Mouse (Mus musculus) leukemia stem cell, adult 10-12 weeks (primary cell): ENCODE measurements around the gene Olfr1094. TPM values are rescaled to one million over a fixed set of nuclear protein-coding genes. Genes with fewer than 3 reads are reported as not detected.

Experiments
- polyA plus RNA-seq: library from polyadenylated mRNA; stranded (reverse); fragments of >175 nt; gene quantifications from 2 replicates; pipeline ENCODE4 v1.2.3, GENCODE M21; 2012; ENCODE audit warnings: low replicate concordance

Gene Olfr1094
- polyA plus RNA-seq: not detected in 2 replicates

GRCm38 (mm10) chr2:86824363-86824762 lies at the start of gene Olfr1094:
Olfr1094 (plus strand) TSS chr2:86824663.

DNA sequence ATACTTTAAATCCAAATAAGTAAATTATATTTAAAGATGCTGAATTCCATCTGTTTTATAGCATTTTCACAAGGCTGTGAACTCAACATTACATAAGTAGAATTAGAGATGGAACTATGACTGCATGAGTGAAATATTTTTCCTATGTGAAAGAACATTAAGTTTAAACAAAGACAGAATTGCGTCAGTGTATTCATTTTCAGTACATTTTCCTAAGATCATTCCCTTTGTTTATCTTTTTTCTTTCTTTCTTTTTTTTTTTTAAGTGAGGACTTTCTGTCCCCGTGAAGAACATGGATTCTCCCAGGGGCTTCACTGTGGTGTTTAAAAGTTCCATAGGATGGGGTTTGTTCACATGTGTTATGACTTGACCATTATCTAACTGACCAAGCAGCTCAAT lies 42.3 kb upstream of the Olfr1094 start, which contains the start of gene Olfr1093:
Gene Olfr1093 (plus strand): TSS at position 301 of the 400 bp plus-strand sequence.

GRCm38 (mm10) chr2:86809918-86810317 lies 14.5 kb upstream of the Olfr1094 start, which contains the start of gene Olfr141:
Olfr141 (minus strand) TSS chr2:86810018.

DNA sequence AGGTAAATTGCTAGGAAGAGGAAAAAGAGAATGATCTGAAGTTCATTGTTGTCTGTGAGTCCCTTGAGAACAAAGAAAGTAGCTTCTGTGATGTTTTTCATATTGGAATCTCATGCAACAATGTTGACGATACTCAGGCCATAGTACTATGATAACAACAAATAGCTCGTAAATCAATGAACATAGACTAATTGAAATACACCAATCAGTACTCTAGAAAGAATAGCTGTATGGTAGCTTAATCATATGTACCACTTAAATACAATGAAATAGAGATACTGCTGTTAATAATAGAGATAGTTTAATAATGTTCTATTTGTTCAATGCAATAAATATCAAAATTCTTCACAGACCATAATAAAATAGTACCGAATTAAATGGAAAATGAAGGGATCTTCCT lies 27.1 kb downstream of the Olfr1094 start, which contains the start of gene Olfr1095:
Gene Olfr1095 (minus strand): TSS at position 101 of the 400 bp plus-strand sequence.

DNA sequence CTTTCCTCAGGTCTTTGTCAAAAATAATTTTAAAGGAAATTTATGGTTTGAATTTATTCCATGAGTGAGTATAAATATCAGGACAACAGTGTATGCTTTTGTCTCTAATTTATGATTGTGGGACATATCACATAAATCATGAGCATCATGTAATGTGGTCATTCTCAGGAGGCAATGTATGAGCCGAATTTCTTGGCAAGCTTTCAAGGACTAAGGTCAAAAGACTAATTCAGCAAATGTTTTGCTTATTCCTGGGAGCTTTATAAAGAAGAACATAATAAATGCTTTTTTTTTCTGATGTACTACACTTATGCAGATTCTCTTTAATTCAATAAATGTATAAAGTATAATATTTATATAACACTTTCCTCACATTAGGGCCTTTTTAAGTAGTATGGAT lies 50.2 kb downstream of the Olfr1094 start, which contains the start of gene Gm13723:
Gene Gm13723 (minus strand): TSS at position 101 of the 400 bp plus-strand sequence.

Other genes starting within 250 kb of the Olfr1094 start
- gene Olfr1082, start 225.7 kb upstream of the Olfr1094 start, polyA plus RNA-seq: not detected in 2 replicates
- not detected in 2 replicates for gene Olfr1084, start 184.9 kb upstream of the Olfr1094 start, polyA plus RNA-seq
- not detected in 2 replicates for gene Olfr1085, start 162.6 kb upstream of the Olfr1094 start, polyA plus RNA-seq
- not detected in 2 replicates for gene Olfr1086, start 144.6 kb upstream of the Olfr1094 start, polyA plus RNA-seq
- 0.05 TPM in 1 of 2 replicates, not detected in the other for gene Olfr1087, start 126.3 kb upstream of the Olfr1094 start, polyA plus RNA-seq
- gene Olfr1089, start 91.0 kb upstream of the Olfr1094 start, polyA plus RNA-seq: not detected in 2 replicates
- not detected in 2 replicates for gene Olfr1090, start 65.7 kb upstream of the Olfr1094 start, polyA plus RNA-seq
- not detected in 2 replicates for gene Olfr1093, start 42.2 kb upstream of the Olfr1094 start, polyA plus RNA-seq
- not detected in 2 replicates for gene Olfr141, start 14.6 kb upstream of the Olfr1094 start, polyA plus RNA-seq
- not detected in 2 replicates for gene Olfr1095, start 27.0 kb downstream of the Olfr1094 start, polyA plus RNA-seq
- gene Gm13723, start 50.1 kb downstream of the Olfr1094 start, polyA plus RNA-seq: not detected in 2 replicates
- not detected in 2 replicates for gene Olfr1097, start 67.6 kb downstream of the Olfr1094 start, polyA plus RNA-seq
- not detected in 2 replicates for gene Olfr1098, start 99.9 kb downstream of the Olfr1094 start, polyA plus RNA-seq
- not detected in 2 replicates for gene Olfr1099, start 136.0 kb downstream of the Olfr1094 start, polyA plus RNA-seq
- not detected in 2 replicates for gene Olfr1100, start 155.3 kb downstream of the Olfr1094 start, polyA plus RNA-seq
- not detected in 2 replicates for gene Olfr1101, start 166.6 kb downstream of the Olfr1094 start, polyA plus RNA-seq
- gene Olfr1102, start 173.7 kb downstream of the Olfr1094 start, polyA plus RNA-seq: not detected in 2 replicates
- not detected in 2 replicates for gene Olfr1104, start 202.4 kb downstream of the Olfr1094 start, polyA plus RNA-seq
- not detected in 2 replicates for gene Olfr1105, start 211.9 kb downstream of the Olfr1094 start, polyA plus RNA-seq
- gene Olfr1106, start 227.6 kb downstream of the Olfr1094 start, polyA plus RNA-seq: not detected in 2 replicates